Mouse (Mus musculus) forebrain, embryonic 14.5 days (tissue): ENCODE data around the gene Bdh1. TPM values are rescaled to one million over a fixed set of nuclear protein-coding genes. Genes with fewer than 3 reads are reported as not detected.
A peak's percentile ranks its signal among the peaks of the same experiment; 100 is the strongest.
"Not testable (repeated sequence)": the region's sequence is repeated elsewhere in the genome, so short reads cannot be mapped to it uniquely, and the experiment has no call there.

Experiments used
- ATAC-seq: fragments of 200-750 bp; cut with Nextera tagmentation; 2 replicates; pipeline ENCODE4 v1.8.0; 2017; ENCODE audit warnings: mild to moderate bottlenecking, moderate library complexity
- DNase-seq: peaks from one replicate; pipeline ENCODE4 v3.0.0-alpha.2; 2015; ENCODE audit warnings: low spot score
- H3K27ac ChIP-seq: fragments of 300-500 bp; sonication (generic); 2 replicates; pipeline ENCODE4 v1.5.1; 2014; ENCODE audit warnings: low read depth, mild to moderate bottlenecking, control low read depth, low read length, moderate library complexity
- H3K27me3 ChIP-seq: fragments of 300-500 bp; sonication (generic); replicated peaks from 2 replicates; pipeline ENCODE4 v1.6.1; 2014; ENCODE audit warnings: low read length, control low read depth, mixed read lengths; ENCODE audit not compliant: control insufficient read depth, insufficient read depth
- H3K36me3 ChIP-seq: fragments of 300-500 bp; sonication (generic); 2 replicates; pipeline ENCODE4 v1.6.1; 2014; ENCODE audit warnings: low read length, control low read depth; ENCODE audit not compliant: control insufficient read depth, insufficient read depth
- H3K4me1 ChIP-seq: fragments of 300-500 bp; sonication (generic); 2 replicates; pipeline ENCODE4 v1.6.1; 2014; ENCODE audit warnings: antibody characterized with exemption, low read length, control low read depth; ENCODE audit not compliant: control insufficient read depth, insufficient read depth
- H3K4me2 ChIP-seq: fragments of 300-500 bp; sonication (generic); 2 replicates; pipeline ENCODE4 v1.6.1; 2014; ENCODE audit warnings: mild to moderate bottlenecking, control low read depth, low read length
- H3K4me3 ChIP-seq: fragments of 300-500 bp; sonication (generic); 2 replicates; pipeline ENCODE4 v1.5.1; 2014; ENCODE audit warnings: low read depth, low read length, control low read depth
- H3K9ac ChIP-seq: fragments of 300-500 bp; sonication (generic); 2 replicates; pipeline ENCODE4 v1.6.1; 2014; ENCODE audit warnings: mild to moderate bottlenecking, low read length, control low read depth, moderate library complexity
- H3K9me3 ChIP-seq: fragments of 300-500 bp; sonication (generic); replicated peaks from 2 replicates; pipeline ENCODE4 v1.6.1; 2016; ENCODE audit warnings: low read length, control low read depth, mixed read lengths; ENCODE audit not compliant: control insufficient read depth
- WGBS: fragments of 180-500 bp; shearing (Covaris S2); extraction: QIAGEN DNeasy Blood & Tissue Kit; methylation state at CpG from one replicate; pipeline ENCODE4 v1.1.7; 2014; 5-methylcytosine and 5-hydroxymethylcytosine counted together
- polyA plus RNA-seq: library from polyadenylated mRNA; unstranded; fragments of >200 nt; fragmentation: Nextera tagmentation; extraction: Ambion mirVana; gene quantifications from 2 replicates; pipeline ENCODE4 v1.2.1, GENCODE M21; 2014

Bdh1 gene
- polyA plus RNA-seq, 1 experiment from 2014 or later, result 125 TPM

DNA sequence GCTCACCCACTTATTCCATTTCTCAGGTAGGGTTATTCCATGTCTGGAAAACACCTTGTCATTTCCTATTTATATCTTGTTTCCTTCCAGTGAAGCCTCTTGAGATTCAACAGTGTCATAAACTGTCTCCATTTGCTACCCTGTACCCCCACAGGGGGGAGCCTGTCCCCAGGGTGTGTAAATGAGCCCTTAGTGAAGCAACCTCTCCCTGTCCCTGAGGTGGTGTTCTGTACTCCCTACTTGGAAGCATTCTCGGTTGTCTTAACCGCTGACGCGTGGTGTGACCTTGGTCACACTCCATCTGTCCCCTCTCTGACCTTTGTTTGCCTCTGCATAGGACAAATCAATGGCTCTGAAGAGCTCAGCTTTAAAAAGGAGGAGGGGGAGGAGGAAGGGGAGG lies 43.5 kb downstream of the Bdh1 start:
- DNase-seq, result peak; percentile 53

DNA sequence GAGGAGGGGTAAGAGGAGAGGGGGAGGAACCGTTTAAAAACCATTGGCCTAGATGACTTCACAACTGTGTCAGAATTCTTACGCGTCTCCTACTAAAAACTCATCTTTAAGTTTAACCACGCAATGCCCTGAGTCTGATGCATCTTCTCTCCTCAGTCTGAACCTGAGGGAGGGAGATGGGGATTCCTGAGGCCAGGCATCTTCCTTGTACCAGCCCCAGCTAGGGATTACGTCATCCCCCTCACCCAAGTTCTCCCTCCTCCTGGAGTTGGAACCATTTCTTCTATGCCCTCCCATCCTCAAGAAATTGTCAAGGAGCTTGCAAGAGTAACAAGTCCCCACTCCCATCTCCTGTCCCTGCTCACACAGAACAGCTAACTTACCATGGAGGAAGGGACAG lies 44.0 kb downstream of the Bdh1 start:
- no peaks in the 10 kb centered on the region for H3K4me1 ChIP-seq
- no peak for DNase-seq
- no peaks in the 10 kb centered on the region for H3K27me3 ChIP-seq
- no peak overlapping the region for H3K9ac ChIP-seq
- H3K4me2 ChIP-seq, result no peak overlapping the region
- H3K4me3 ChIP-seq, result no peak overlapping the region
- H3K36me3 ChIP-seq, result no peaks in the 10 kb centered on the region
- 93% methylated on average over 5 of the region's 5 CpGs for WGBS
- no peak for ATAC-seq
- no peaks in the 10 kb centered on the region for H3K9me3 ChIP-seq
- H3K27ac ChIP-seq, result no peak overlapping the region

More for the DNA sequence above, 43.5 kb downstream of the Bdh1 start:
- Histone ChIP-seq H3K9ac (no peak overlapping the region), H3K27me3 (no peaks in the 10 kb centered on the region), H3K36me3 (no peaks in the 10 kb centered on the region), H3K27ac (no peak overlapping the region), H3K4me1 (no peaks in the 10 kb centered on the region), H3K4me2 (no peak overlapping the region), H3K4me3 (no peak overlapping the region), H3K9me3 (no peaks in the 10 kb centered on the region)
- 59% methylated on average over 4 of the region's 4 CpGs for WGBS
- peak; percentile 65; the same call in 1 of the 2 replicates for ATAC-seq

DNA sequence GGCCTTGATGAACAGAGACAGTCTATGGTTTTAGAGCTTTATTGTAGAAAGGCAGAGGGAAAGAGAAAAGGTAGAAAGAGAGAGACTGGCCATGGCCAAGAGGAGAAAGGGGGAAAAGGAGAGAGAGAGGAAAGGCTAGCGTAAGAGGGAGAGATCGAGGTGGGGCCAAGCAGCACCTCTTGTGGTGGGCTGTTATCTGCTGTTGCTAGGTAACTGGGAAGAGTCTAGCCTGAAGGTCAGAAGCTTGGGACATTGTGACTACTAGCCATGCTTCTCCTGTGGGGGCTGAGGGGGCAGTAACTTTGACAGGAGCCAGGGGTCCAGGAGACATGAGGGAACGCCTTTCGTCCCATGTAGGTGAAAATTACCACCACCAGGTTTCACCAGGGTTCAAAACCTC lies 48.7 kb downstream of the Bdh1 start:
- H3K36me3 ChIP-seq, H3K27me3 ChIP-seq, H3K9ac ChIP-seq, H3K9me3 ChIP-seq, H3K4me3 ChIP-seq, ATAC-seq, H3K27ac ChIP-seq, H3K4me2 ChIP-seq, DNase-seq, H3K4me1 ChIP-seq: not testable (repeated sequence)
- 98% methylated on average over 4 of the region's 4 CpGs for WGBS

DNA sequence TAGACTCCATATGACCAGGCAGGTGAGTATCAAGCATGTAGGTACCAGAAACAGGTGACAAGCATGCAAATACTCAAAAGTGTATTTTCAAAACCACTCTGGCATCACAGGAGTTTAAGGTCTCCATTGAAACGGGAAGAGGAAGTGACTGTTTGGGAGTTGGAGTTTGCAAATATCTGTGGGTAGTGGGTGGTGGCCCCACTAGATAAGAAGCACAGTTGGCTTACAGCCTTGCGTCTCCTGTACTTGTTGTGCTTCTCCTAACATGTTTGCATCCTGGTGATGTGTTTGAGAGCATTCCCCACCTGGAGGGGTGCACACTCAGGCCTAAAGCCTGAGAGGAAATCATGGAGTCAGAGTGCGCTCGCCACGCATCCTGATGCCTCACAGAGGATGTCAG lies 49.9 kb downstream of the Bdh1 start:
- WGBS, result 92% methylated on average over 5 of the region's 5 CpGs
- ATAC-seq, result no peak

DNA sequence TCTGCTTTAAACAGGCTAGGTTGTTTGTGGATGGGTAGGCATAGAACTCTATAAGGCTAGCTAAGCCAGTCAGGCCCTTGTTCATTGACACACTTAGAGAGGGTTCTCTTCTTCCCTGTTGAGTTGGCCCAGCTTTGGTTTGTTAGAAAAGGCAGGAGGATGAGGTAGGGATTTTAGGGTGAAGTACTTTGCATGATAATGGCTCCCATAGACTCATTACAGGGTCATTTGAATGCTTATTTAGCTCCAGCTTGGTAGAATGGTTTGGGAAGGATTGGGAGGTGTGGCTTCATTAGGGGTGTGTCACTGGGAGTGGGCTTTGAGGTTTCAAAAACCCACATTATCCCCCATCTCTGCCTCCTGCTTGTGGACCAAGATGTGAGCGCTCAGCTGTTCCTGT lies 51.1 kb downstream of the Bdh1 start:
- 95% methylated on average over 1 of the region's 1 CpGs for WGBS
- Histone ChIP-seq H3K27ac (no peak overlapping the region), H3K9me3 (no peaks in the 10 kb centered on the region), H3K4me3 (no peak overlapping the region), H3K36me3 (no peaks in the 10 kb centered on the region), H3K27me3 (no peaks in the 10 kb centered on the region), H3K4me2 (no peak overlapping the region), H3K9ac (no peak overlapping the region), H3K4me1 (peaks cover 9% of the 10 kb centered on the region)
- no peak for ATAC-seq
- no peak for DNase-seq

More for the DNA sequence above, 49.9 kb downstream of the Bdh1 start:
- Histone ChIP-seq H3K4me1 (peaks cover 9% of the 10 kb centered on the region; the same call in 1 of the 2 replicates), H3K36me3 (no peaks in the 10 kb centered on the region), H3K27me3 (no peaks in the 10 kb centered on the region), H3K9me3 (no peaks in the 10 kb centered on the region), H3K27ac (no peak overlapping the region), H3K4me2 (no peak overlapping the region), H3K9ac (no peak overlapping the region), H3K4me3 (no peak overlapping the region)
- no peak for DNase-seq

DNA sequence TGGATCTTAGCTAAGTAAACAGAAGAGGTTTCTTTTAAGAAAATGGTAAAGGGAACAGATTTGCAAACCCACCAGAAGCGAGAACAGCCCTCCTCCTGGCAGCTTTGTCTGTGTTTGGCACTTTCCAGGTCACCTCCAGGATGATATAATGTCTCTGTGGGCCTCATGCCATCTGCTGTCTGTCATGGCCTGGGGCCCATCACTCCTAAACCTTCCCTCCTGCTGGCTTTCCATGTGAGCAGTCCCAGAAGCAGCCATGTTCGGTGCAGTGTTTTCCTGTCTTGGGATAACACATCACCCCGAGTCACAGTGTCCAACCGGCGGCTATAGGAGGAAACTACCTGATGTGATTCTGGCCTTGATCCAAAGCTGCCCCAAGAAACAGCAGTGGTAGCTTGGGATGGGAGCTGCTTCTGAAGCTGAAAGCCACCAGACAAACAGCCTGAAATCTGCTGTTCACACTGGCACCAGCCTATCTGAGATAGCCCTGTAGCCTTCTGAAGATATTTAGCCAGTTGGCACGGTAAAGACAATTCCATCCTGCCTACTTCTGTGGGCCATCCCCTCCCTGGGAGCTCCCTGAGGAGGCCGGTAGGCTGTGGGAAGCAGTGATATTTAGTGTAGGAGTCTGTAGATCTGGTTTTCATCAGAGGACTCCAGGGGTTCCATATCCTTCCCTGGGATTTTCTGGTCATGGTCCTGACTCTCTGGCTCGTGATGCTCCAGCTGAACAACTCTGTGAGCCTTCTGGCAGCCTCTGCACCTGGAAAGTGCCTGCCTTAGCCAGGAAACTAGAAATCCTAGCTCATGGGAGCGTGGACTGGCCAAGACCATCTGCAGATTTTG lies 53.3 kb downstream of the Bdh1 start:
- Histone ChIP-seq H3K4me1 (peaks cover 9% of the 10 kb centered on the region), H3K36me3 (no peaks in the 10 kb centered on the region), H3K4me2 (no peak overlapping the region), H3K9ac (no peak overlapping the region), H3K27me3 (no peaks in the 10 kb centered on the region), H3K4me3 (no peak overlapping the region), H3K27ac (peak overlapping the region; percentile 70), H3K9me3 (0 out of 2 replicates have a peak, but pooled peaks cover 3% of the 10 kb centered on the region)
- 55% methylated on average over 9 of the region's 9 CpGs for WGBS
- peak; percentile 76 for DNase-seq
- peak; percentile 83 for ATAC-seq

DNA sequence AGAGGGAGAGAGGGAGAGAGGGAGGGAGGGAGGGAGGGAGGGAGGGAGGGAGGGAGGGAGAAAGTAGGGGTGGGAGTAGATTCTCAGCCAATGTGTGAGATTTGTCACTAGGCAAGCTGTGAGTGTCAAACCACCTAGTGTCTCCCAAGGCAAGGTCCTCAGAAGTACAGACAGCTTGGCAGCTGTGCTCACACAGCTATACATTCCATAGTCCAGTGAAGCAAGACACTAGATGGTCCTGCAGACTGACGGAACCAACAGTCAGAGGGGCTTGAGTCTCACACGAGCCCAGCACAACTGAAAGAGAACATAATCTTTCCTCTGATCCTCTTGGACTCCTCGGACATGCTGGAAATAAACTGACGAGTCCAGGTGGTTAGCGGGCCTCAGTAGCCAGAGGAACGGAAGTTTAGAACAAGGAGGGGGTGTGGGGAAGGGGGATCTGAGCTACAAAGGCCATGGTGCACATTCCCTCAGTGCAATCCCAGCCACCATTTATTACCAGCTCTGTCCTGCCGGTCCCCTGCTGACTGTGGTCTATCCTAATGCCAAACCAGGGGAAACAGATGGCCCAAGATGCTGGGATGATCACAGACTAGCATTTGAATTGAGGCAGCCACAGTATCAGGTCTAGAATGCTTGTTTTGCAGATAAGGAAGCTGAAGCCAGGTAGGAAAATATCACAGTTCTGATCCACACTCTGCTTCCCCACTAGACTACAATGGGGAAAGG lies 55.0 kb downstream of the Bdh1 start:
- DNase-seq (no peak), ATAC-seq (no peak)

DNA sequence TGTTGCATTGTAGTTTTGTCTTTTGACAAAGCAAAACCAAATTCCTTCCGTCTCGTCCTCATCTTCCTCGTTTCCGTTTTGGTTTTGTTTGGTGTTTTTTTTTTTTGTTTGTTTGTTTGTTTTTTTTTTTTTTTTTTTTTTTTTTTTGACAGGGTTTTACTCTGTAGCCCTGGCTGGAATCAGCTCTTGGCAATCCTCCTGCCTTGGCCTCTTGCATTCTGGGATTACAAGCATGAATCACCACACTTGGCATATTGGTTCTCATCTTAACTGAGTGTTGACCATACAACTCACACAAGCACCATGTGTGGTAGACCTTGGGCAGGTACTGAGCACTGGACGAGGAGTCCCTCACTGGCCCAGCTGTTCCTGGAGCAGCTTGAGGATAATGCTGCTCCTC lies 63.3 kb downstream of the Bdh1 start:
- no peak for ATAC-seq
- 97% methylated on average over 5 of the region's 5 CpGs for WGBS
- no peak for DNase-seq
- H3K4me1 ChIP-seq, result peaks cover 14% of the 10 kb centered on the region
- H3K36me3 ChIP-seq, result no peaks in the 10 kb centered on the region
- no peak overlapping the region for H3K4me3 ChIP-seq
- H3K27me3 ChIP-seq, result no peaks in the 10 kb centered on the region
- no peak overlapping the region for H3K9ac ChIP-seq
- no peak overlapping the region for H3K4me2 ChIP-seq
- H3K27ac ChIP-seq, result no peak overlapping the region
- H3K9me3 ChIP-seq, result no peaks in the 10 kb centered on the region

More for the DNA sequence above, 55.0 kb downstream of the Bdh1 start:
- H3K4me2 ChIP-seq, result no peak overlapping the region
- no peaks in the 10 kb centered on the region for H3K27me3 ChIP-seq
- no peak overlapping the region for H3K9ac ChIP-seq
- H3K27ac ChIP-seq, result no peak overlapping the region; the same call in 1 of the 2 replicates
- no peaks in the 10 kb centered on the region for H3K36me3 ChIP-seq
- H3K4me3 ChIP-seq, result no peak overlapping the region
- H3K9me3 ChIP-seq, result 0 out of 2 replicates have a peak, but pooled peaks cover 3% of the 10 kb centered on the region
- WGBS, result 66% methylated on average over 7 of the region's 7 CpGs
- H3K4me1 ChIP-seq, result peaks cover 9% of the 10 kb centered on the region

DNA sequence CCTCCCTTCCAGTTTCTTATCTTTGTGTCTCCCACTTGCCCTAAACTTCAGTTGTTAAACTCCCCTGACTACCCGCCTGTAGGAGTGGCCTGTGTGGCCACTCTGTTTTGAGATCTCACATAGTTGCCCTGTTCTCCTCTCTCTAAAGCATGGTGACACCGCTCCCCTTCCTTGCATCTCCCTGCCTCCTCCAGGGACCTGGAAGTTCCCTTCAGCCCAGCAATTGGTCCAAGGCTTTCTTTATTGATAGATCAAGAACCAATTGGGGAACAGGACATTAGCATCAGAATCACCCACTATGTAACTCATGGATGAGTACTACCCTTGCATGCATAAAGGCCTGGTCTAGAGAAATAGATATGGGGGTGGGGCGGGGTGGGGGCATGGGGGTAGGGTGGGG lies 65.2 kb downstream of the Bdh1 start:
- no peaks in the 10 kb centered on the region for H3K27me3 ChIP-seq
- H3K4me3 ChIP-seq, result no peak overlapping the region
- H3K36me3 ChIP-seq, result no peaks in the 10 kb centered on the region
- peaks cover 14% of the 10 kb centered on the region for H3K4me1 ChIP-seq
- no peak overlapping the region for H3K4me2 ChIP-seq
- 93% methylated on average over 3 of the region's 3 CpGs for WGBS
- DNase-seq (no peak), ATAC-seq (no peak)
- H3K9me3 ChIP-seq, result no peaks in the 10 kb centered on the region
- H3K9ac ChIP-seq, result no peak overlapping the region
- H3K27ac ChIP-seq, result no peak overlapping the region
